Mouse (Mus musculus) fibroblast of lung, adult 2 months (primary cell): ENCODE measurements at regions not wholly inside any gene's neighbourhood (a gene's known extent, or its start where the extent isn't known, plus 50 kb on each side); places are given as distances from the start of the nearest gene placed in this dataset.

Experiments used
- DNase-seq: peaks from one replicate; pipeline ENCODE4 v3.0.0-alpha.2; 2011; ENCODE audit warnings: low read depth

- DNase-seq, result no peak
Measured at GRCm38 (mm10) chr13:69294483-69294882, 239.1 kb upstream of the Nsun2 start.

GRCm38 (mm10) chr13:69303316-69303715 is 230.2 kb upstream of the Nsun2 start:
- DNase-seq, result no peak

- DNase-seq, result no peak
Measured at GRCm38 (mm10) chr13:69330412-69331000, 203.0 kb upstream of the Nsun2 start.

GRCm38 (mm10) chr13:69331537-69332435 is 201.8 kb upstream of the Nsun2 start:
- DNase-seq, result no peak

GRCm38 (mm10) chr13:69343806-69344205 is 189.7 kb upstream of the Nsun2 start:
- no peak for DNase-seq

- DNase-seq, result no peak
Measured at GRCm38 (mm10) chr13:69357435-69357834, 176.1 kb upstream of the Nsun2 start.

GRCm38 (mm10) chr13:69365880-69366490 is 167.6 kb upstream of the Nsun2 start:
- no peak for DNase-seq

GRCm38 (mm10) chr13:69373101-69373815 is 160.3 kb upstream of the Nsun2 start:
- DNase-seq, result no peak

GRCm38 (mm10) chr13:69373816-69374142 is 159.8 kb upstream of the Nsun2 start:
- DNase-seq, result no peak

- DNase-seq, result no peak
Measured at GRCm38 (mm10) chr13:69380403-69380802, 153.1 kb upstream of the Nsun2 start.

- DNase-seq, result no peak
Measured at GRCm38 (mm10) chr13:69384767-69385166, 148.8 kb upstream of the Nsun2 start.

- no peak for DNase-seq
Measured at GRCm38 (mm10) chr13:69392917-69393827, 140.4 kb upstream of the Nsun2 start.

- no peak for DNase-seq
Measured at GRCm38 (mm10) chr13:69394544-69394943, 139.0 kb upstream of the Nsun2 start.

- DNase-seq, result no peak
Measured at GRCm38 (mm10) chr13:69410359-69410758, 123.2 kb upstream of the Nsun2 start.

- no peak for DNase-seq
Measured at GRCm38 (mm10) chr13:69414813-69415212, 118.7 kb upstream of the Nsun2 start.

GRCm38 (mm10) chr13:69416726-69417125 is 116.8 kb upstream of the Nsun2 start:
- DNase-seq, result no peak

GRCm38 (mm10) chr13:69417855-69418478 is 115.6 kb upstream of the Nsun2 start:
- no peak for DNase-seq

GRCm38 (mm10) chr13:69420166-69420565 is 113.4 kb upstream of the Nsun2 start:
- DNase-seq, result no peak

- DNase-seq, result no peak
Measured at GRCm38 (mm10) chr13:69421966-69422365, 111.6 kb upstream of the Nsun2 start.

GRCm38 (mm10) chr13:69426117-69426516 is 107.4 kb upstream of the Nsun2 start:
- DNase-seq, result no peak

GRCm38 (mm10) chr13:69429596-69429995 is 104.0 kb upstream of the Nsun2 start:
- DNase-seq, result no peak
